Mouse (Mus musculus) gastrocnemius, postnatal 25 days (tissue): ENCODE data around the gene Tnni1. TPM values are rescaled to one million over a fixed set of nuclear protein-coding genes. Genes with fewer than 3 reads are reported as not detected.

ENCODE experiments used
- DNase-seq: peaks from one replicate; pipeline ENCODE4 v3.0.0; 2022
- long read RNA-seq, 2 experiments: library from polyadenylated mRNA; stranded (forward); transcript quantifications; one replicate each; pipeline ENCODE4 v2.0.0; 2021
- total RNA-seq, 2 experiments: library from RNA; stranded (reverse); gene quantifications; 1 replicate in 1 of 2; 2 replicates in 1 of 2; pipeline ENCODE4 v1.2.3; 2021

Tnni1 gene
- 100 to 1,000 TPM in 1 of 2 experiments, 10 to 100 TPM in 1; 73.2 to 356 TPM for total RNA-seq
- long read RNA-seq, experiment 1, partial matches to known transcripts, result 72 of 429 reads
- long read RNA-seq, experiment 1, other reads (novel, unspliced or antisense), result 357 of 429 reads
- long read RNA-seq, experiment 2, partial matches to known transcripts, result 46 of 500 reads
- long read RNA-seq, experiment 2, other reads (novel, unspliced or antisense), result 454 of 500 reads

- peak; percentile 53 for DNase-seq
Observed at GRCm38 (mm10) chr1:135778780-135779535, at the start of gene Tnni1. TSS of gene Tnni1 (plus strand) at chr1:135779434.

- no peak for DNase-seq
Observed at GRCm38 (mm10) chr1:135729821-135730220, 49.4 kb upstream of the Tnni1 start.

DNA sequence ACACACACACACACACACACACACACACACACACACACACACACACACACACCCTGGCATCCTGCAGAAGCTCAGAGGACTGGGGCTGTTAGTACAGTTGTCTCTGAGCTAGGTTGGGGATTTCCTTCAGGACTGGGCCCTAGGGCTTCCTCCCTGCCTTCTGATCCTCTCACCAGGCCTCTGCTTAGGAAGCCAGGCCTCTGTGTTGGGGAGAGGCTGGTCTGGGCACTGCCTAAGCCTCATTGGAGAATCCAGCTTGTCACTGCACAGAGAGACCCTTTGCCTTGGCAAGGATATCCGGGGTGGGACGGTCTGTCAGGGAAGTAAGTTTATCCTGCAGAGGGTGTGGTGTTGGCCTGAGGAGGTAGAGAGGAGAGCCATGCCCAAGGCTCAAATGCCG, 48.9 kb upstream of the Tnni1 start:
- no peak for DNase-seq

- DNase-seq, result no peak
Observed at GRCm38 (mm10) chr1:135731393-135731792, 47.8 kb upstream of the Tnni1 start.

GRCm38 (mm10) chr1:135731897-135732684, 47.1 kb upstream of the Tnni1 start:
- DNase-seq, result no peak

DNA sequence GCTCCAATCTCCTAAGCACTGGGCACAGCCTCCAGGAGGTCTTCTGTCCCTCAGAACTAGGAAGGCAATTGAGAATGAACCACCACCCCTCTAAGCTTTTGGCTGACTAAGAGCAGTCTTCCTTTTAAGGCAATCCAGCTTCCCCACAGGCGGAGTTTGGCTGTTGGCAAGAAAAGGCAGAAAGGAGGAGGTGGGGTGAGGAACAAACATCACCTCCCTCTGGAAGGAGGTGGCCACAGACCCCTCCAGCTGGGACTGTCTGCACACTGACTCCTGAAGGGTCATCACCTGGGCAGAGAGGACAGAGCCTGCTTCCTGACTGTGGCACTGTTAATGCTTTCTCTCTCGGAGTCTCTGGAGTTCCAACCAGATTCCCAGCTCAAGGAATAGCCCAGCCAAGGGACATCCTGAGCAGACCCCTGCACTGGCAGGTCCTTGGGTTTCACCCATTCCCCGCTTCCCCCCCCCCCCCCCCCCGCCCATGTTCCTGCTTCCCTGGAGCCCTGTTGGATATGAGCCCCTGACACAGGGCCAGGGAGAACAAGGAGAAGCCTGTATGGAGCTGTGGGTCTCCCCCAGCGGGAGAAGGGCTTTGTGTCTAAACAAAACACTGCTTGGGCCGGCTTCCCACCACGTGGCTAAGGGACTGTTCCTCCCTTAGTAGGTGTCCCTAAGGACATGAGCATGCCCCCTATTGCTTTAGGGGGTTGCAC, 44.9 kb upstream of the Tnni1 start:
- no peak for DNase-seq

DNA sequence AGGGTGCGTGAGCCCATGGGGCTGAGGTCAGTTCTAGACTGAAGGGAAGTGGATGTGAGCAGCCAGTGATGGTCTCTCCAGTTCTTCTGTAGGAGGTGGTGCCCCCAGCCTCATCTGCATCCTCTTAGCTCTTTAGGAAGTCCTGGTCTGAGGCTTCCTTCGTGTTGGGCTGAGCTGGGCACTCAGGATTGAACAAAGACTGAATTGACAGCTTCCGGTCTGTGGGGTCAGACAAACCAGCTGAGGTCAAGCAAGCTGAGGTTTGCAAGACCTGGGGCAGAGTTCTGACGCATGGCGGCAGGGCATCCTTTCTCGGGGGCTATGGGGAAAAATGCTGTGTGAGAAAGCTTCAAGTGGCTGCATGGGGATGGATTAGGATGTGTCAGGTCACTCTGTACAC, 43.8 kb upstream of the Tnni1 start:
- no peak for DNase-seq

DNA sequence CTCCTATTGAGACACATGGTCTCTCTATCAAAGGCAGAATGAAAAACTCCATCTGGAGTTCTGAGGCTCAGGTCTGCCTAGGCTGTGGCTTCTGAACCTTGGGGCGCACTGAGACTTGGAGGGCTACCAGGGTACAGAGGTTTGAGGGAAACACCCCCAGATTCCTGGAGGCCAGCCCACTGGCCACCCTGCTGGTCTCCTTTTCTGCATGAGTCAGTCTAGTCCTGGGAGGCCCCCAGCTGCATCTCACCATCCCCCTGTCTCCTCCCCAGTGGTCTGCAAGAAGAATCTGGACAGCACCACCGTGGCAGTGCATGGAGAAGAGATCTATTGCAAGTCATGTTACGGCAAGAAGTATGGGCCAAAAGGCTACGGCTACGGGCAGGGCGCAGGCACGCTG, 34.2 kb upstream of the Tnni1 start:
- DNase-seq, result no peak

DNA sequence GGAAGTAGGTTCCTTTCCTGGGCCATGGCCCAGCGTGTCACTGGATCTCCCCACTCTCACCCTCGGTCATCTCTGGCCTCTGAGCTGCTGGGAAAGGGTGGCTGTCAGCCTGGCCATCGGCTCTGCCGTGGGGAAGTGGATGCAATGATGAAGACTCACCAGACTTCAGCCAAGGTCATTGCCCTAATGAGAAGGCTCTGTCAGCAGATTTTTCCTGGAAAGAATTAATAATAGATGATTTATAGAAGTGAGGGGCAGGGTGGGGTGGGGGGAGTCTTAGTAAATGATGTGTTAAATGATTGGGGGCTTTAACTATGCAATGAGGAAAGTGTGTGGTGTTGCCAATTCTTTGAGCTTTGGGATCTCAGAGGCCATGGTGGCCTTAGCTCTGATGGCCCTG, 33.0 kb upstream of the Tnni1 start:
- DNase-seq, result no peak

GRCm38 (mm10) chr1:135752737-135753348, 26.4 kb upstream of the Tnni1 start:
- DNase-seq, result peak; percentile 87

GRCm38 (mm10) chr1:135755287-135755686, 23.9 kb upstream of the Tnni1 start:
- peak; percentile 74 for DNase-seq

DNA sequence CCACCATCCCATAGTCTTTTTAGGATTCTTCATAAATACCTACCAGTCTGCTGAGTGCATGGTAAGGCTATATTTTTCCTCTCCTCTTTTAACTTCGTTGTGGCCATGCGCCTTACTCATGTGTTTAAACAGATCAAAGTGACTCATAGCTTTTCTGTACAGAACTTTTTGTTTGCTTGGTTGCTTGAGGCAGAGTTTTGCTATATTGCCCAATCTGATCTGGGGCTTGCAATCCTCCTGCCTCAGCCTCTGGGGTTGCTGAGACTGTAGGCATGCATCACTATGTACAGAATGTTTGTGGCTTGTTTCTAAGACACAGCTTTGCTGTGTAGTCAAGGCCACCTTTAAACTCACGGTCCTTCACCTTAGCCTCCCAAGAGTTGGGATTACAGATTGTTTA, 23.3 kb upstream of the Tnni1 start:
- no peak for DNase-seq

GRCm38 (mm10) chr1:135757287-135757686, 21.9 kb upstream of the Tnni1 start:
- DNase-seq, result no peak

DNA sequence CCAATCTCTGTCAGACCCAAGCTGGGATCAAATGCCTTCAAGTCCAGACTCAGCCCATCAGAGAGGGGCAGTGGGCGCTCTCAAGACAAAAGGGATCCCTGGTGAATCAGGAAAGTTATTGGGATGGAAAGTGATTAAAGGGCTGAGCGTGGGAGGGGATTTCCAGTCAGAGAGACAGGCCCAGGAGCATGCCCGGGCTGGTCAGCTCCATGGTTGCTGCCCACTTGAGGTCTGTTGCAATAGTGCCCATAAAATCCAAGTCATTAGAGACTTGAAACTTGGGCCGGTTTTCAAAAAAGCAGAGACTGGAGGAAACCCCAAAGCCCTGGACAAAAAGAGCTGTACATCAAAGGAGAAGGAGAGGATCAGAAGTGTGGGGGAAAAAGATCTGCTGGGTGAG, 19.5 kb upstream of the Tnni1 start:
- no peak for DNase-seq

GRCm38 (mm10) chr1:135760216-135760615, 19.0 kb upstream of the Tnni1 start:
- DNase-seq, result no peak

DNA sequence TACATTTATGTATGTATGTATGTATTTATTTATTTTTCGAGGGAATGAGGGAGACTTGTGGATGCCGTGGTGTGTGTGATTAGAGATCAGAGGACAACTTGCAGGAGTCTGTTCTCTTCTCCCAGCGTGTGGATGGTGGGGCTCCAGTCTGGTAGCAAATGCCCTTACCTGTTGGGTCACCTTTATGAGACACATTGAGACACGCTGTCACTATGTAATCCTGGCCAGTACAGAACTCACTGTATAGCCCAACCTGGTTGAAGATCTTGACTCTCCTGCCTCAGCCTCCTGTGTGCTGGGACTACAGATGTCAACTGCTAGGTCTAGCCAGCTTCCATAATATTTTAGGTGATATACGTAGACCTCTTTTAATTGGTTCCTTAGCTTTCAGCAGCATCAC, 17.5 kb upstream of the Tnni1 start:
- no peak for DNase-seq

GRCm38 (mm10) chr1:135763503-135764205, 15.6 kb upstream of the Tnni1 start:
- peak; percentile 68 for DNase-seq

DNA sequence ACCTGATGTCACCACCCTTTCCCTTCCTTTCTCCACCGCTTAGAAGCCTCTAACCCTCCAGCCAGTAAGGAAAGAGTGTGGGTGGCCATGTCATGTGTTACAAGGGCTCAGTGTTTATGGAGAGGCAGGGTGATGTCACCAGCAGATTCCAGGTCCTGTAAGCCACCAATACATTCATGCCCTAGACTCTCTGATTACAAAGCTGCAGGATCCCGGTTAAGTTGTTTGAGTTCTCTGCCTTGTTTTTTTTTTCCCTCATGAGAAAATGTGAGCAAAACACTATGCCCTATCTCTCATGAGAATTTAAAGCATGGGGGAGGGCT, 15.1 kb upstream of the Tnni1 start:
- no peak for DNase-seq

DNA sequence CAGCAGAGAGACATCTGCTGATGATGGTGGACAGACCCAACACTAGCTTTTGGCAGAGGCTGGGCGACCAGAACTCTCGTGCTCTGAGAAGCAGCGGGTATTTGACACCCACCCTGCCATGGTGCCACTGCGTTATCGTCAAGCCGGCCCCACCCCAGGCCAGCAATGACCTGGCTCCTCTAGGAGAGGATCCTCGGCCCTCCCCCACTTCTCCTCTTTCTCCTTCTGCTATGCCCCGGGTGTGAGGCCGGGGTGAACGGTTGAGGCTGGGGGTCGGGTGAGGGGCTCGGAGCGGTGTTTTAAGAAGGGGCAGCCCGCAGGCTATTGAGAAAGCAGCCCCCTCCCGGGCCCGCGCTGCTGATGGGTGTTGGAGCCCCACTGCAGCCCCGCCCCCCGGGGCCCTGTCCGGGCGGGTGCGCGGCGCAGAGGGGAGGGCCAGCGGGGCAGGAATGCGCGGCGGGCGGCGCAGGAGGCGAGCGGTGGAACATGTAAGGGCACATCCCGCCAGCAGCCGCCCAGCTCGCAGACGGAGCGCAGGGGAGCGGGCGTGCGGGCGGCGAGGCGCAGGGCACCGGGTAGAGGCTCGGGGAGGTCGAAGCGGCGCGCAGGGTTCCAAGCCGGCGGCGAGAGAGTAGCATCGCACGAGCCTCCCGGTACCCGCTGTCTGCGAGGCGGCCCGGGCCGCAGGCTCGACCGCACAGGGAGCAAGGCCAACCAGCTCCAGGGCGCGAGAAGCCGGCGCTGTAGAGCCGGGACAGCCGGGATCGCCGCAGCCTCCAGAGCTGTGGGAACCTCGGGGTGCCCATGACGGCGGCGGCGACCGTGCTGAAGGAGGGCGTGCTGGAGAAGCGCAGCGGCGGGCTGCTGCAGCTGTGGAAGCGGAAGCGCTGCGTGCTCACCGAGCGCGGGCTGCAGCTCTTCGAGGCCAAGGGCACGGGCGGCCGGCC, 13.3 kb upstream of the Tnni1 start, which contains the start of gene Phlda3:
TSS of gene Phlda3 (plus strand) at position 475 of the 947 bp plus-strand sequence.
- peak; percentile 87 for DNase-seq

- no peak for DNase-seq
Observed at GRCm38 (mm10) chr1:135766592-135767306, 12.5 kb upstream of the Tnni1 start.
